Mouse (Mus musculus) adrenal gland, postnatal 14 days (tissue): ENCODE measurements at regions not wholly inside any gene's neighbourhood (a gene's known extent, or its start where the extent isn't known, plus 50 kb on each side); places are given as distances from the start of the nearest gene placed in this dataset.

ENCODE experiments used
- DNase-seq: peaks from one replicate; pipeline ENCODE4 v3.0.0; 2021; ENCODE audit warnings: mixed read lengths

DNA sequence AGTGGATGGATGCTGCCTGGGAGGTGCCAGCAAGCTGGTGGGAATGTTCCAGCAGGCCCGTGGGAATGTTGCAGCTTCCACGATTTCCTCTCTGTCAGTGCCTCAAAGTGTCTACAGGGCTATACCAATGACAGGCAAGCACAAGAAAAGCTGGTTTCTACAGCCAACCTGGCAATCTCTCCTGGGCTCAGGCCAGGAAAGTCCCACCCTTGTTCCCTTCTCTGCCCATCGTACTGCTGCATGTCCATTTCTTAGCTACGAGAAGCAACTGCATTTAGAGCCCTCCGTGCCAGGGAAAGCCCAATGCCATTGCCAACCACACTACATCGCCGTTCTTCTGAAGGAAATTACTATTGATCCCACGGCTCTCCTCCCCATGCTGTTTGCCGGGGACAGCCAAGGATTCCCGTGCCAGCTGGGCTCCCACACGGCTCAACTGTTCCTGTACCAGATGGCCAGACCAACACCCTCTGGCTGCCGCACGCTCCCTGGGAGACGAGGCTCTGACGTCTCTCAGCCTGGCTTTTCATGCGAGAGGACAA lies 359.7 kb downstream of the Bcor start:
- DNase-seq: no peak

DNA sequence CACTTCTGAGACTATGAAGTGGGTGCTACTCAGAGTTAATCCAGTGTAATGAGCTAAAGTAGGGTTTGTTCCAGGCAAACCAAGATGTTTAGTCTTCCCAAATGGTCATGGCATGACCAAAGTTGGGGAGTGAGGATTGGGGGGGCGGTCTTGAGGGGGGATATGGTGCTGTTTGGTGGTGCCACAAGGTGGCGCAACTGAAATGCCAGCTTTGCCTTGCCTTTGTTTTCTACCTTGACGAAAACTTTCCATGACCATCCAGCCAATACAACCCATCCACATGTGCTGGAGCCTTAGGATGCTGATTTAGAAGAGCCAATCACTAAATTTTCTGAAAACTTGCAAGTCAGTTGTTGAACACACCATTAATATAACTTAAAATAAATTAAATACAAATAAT lies 358.9 kb downstream of the Bcor start:
- DNase-seq: peak; percentile 22

DNA sequence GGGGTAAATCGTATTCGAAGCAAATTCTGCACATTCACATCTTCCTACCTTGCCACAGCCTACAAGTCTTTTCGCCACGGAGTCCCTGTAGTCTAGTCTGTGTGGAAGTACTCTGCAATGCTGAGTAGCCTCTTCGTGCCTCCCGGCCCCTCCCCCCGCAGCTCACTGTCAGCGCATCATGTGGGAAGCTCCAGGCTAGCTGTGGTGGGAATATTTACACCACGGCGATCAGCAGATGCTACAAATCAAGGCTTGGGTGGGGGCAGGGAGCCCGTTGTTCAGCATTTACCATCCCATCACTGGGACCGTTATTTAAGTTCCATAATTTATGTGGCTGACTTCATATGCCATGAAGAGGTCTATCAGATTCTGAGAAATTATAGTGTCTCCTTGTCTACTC lies 358.5 kb downstream of the Bcor start:
- no peak for DNase-seq

DNA sequence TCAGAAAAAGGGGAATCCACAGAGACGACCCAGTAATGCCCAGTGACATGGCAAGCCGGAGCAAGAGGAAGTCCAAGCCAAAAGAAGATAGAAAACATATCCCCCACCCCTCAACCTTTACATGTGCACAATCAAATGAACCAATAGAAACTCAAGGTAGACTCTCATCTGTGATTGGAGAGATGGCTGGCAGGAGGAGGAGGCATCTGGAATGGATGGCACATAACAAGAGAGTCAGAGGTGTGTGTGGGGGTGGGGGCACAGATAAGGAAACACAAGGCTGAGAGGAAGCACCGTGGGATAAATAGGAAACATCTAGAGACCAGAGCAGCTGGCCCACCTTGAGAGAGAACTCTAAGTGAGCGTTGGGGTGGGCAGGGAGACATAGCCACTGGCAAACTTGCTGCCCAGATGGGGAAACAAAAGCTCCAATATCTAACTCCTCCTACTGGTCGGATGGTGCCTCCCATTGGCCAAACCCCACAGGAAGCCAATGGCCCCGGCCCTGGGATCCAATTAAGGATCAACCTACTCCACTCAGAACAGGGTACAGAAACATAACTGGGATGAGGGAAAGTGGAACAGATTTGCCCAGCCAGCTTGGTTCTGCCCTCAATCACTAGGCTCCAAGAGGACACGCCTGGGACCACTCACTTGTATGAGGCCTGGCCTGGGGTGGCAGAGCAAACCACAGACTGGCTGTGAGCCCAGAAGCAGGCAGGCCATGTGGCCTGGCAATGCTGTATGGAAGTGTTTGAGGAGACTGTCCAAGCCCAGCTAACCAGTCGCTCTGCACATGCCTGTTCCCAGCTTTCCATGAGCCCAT lies 357.9 kb downstream of the Bcor start:
- DNase-seq: peak; percentile 27

DNA sequence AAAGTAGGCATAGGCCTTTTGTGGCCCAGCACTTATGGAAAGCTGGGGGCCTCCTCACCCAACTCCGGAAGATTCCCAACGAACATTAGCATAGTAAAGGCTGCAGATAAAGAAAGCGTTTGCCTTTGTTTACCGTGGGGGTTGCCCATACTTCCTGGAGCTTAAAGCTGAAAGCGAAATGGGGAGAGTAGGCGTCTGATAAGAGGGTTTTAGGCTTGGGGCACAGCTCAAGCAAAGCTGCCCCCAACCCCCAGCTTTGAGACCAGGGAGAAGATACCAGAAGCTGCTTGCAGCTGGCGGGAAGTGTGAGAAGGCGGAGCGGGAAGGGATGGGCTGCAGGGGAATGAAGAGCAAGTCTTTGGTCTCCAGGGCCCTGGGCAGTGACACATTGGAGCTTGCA lies 356.9 kb downstream of the Bcor start:
- DNase-seq: no peak

DNA sequence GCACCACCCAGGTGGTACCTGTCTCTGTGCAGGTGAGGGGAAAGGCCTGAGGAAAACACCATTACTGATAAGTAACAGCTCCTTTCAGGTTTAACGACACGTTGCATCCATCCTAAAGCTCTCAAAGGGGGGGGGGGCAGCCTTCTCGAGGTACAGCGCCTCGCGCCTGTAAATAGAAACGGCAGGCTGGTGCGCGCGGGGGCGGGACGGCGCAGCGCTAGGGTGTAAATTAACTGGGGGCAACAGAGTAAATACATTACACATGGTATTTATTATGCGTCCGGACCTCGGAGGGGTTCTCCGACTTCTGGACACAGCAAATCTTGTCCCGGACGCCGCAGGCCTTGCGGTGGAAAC lies 353.3 kb downstream of the Bcor start:
- no peak for DNase-seq

DNA sequence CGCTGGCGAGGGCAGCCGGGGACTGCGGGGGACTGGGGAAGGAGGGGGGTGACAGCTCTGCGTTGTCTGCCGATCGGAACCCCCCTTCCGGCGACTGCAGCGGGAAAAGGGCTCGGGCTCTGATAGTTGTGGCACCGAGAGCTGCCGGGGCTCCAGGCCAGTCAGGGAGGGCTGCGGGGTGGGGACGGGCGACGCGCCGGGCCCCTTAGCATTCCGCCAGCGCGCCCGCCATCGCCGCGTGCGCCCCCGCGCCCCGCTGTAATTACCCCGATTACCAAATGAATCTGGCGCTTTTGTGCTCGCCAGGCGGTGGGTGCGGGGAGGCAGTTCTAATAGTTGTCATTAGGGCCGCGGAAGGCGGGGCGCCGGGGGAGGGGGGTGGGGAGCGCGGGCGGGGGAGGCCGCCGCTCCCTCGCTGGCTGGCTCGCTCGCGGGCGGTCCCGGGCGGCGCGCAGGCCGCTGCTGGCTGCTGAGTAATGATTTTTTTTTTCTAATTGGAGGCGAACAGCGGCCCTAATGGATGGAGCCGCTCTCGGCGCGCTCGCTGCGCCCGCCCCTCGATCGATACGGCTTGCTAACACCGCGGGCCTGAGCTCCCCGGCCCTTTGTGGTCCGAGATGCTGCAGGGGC lies 352.8 kb downstream of the Bcor start:
- peak; percentile 39 for DNase-seq

DNA sequence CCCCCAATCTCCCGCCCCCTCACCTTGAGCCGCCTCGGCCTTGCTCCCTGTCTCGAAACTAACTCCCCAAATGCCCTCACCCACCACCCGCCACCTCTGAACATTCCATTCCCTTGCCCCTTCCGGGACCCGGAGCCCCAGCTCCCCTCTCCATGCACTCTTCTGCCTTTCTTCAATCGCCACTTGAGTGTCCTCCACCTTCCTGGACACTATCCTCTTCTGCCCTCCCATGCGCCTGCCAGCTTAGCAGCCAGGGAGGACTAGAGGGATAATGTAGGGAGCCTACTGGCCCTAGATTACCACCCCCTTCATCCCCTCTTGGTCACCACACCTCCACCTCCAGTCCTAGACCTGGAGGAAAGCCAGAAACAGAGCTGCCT lies 352.3 kb downstream of the Bcor start:
- DNase-seq: no peak

DNA sequence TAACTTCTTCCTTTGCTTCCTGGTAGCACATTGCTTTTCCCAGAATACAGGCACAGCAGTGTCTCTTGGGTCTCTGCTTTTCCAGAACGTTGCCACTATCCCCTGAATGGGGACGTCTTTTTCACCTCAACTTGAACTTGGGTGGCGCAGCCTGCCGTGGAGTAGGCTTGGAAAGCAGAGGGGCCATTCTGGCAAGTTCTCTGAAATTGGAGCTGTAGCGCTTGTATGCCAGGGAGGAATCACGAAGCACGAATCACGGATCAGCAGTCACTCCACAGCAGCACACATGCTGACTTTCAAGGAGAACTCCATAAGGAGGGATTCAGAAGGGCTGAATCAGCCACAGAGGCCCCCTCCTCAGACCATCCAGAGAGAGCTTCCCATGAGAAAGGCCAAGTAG lies 351.2 kb downstream of the Bcor start:
- DNase-seq: no peak

DNA sequence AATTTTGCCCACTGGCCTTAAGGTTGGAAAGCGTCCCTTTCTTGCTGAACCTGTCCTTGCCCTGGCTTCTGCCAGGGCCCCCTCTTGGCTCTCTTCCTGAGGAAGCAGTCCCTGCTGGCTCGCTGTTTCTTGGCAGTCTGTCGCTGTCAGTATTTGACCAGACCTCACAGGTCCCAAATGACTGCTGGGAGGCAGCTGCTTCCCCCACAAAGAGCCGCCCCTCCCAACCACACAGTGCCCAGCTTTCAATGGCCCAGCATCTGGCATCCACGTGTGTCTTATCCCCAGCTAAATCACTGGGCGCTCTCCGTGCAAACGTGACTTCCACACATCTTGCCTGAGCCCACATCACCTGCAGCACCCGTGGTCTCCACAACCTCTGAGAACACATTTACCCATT lies 345.3 kb downstream of the Bcor start:
- DNase-seq: no peak

DNA sequence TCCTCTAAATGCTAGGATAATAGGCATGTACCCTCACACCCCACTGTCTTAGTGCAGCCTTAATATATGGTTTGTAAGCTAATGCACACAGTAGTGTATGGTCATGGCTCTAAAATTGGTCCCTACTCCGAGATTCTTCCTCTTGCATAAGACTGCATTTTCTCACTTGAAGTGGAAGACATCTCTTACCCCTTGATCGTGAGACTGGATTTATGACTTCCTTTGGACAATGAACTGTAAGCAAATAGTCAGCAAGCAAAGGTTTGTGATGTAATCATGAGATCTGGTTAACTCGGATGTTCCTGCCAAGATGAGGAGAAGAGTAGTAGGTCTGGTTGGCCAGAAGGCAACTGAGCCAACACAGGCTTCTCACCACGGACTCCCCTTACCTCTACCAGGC lies 344.3 kb downstream of the Bcor start:
- DNase-seq: no peak

DNA sequence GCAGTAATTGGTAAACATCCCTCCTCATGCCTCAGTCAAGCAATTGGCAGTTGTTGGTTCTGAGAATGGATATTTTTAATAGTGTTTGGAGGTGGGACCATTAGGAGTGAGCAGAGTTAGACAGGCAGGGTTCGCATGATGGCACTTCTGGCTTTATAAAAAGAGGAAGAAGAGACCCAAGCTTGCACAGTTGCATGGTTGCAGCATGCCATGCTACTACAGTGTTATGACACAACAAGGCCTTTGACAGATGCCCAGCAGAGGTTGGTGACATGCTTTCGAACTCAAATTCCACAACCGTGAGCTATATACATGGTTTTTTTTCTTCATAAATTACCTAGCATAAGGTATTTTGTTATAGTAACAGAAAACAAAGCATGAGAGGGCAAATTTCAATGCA lies 341.5 kb downstream of the Bcor start:
- DNase-seq: no peak

DNA sequence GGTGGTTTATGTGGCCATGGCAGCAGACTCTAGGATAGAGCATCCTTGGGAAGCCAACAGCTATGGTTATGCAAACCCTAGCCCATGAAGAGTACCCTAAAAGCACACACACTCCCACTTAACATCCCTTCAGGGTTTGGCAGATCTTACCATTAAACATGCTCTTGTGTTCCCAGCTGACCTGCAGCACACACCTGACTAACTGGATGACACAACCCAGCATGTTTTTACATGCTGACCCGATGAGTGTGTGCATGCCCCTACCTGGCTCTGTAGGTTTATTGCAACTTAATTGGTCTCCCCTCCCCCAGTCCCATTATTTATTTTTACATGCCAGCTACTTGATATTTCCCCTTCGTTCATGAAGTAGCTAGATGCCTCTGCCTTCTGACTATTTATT lies 339.0 kb downstream of the Bcor start:
- no peak for DNase-seq

DNA sequence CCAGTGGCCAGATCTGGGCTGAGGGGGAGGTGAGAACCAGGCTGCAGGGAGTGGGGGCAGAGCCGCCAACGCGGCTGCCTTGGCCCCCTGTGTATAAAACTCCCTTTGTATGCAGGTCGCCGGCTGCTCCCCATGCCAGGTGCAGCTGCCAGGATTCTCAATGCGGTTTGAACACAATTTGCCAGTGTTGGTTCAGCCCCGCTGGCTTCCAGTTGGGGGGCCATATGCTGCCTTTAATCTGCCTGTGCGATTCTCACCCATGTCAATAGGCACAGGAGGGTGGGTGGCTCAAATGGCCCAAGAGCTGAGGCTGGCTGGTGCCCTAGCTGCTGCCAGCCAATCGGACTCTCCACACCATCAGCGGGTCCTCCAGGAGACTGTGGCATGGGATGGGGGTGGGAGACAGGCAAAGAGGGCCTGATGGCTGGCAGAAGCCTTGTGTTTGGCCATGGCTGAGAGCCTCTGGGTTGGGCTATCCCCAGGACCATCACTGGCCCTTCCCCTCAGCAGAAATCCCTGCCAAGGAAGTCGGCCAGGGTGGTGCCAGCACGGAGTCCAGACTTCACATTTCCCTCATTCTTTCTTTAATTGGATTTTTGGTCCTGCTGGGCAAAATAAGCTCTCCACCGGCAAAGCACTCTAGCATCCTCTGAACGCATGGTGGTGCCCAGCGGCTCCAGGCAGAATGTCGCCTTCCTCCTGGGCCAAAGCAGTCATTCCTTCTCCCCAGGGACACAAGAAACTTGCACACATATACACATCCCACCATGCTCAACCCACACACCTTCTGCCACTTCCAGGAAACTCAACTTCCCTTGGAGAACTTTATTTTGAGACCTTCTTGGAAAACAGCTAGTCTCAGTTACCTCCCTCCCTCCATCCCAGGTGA lies 338.0 kb downstream of the Bcor start:
- no peak for DNase-seq

DNA sequence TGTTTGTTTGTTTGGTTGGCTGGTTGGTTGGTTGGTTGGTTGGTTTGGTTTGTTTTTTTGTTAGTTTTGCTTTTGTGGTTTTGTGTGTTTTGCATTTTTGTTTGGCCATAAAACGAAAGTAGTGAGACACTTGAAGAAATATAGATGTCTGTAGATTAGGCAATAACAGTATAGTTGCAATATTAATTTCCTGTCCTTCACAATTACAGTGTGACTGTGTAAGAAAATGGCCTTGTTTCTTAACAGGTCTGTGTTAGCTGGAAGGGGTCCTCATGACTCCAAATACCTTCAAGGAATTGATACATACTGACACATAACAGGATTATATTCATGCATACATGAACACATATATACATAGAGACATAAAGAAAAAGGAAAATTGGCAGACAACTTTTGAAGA lies 334.2 kb downstream of the Bcor start:
- DNase-seq: no peak

DNA sequence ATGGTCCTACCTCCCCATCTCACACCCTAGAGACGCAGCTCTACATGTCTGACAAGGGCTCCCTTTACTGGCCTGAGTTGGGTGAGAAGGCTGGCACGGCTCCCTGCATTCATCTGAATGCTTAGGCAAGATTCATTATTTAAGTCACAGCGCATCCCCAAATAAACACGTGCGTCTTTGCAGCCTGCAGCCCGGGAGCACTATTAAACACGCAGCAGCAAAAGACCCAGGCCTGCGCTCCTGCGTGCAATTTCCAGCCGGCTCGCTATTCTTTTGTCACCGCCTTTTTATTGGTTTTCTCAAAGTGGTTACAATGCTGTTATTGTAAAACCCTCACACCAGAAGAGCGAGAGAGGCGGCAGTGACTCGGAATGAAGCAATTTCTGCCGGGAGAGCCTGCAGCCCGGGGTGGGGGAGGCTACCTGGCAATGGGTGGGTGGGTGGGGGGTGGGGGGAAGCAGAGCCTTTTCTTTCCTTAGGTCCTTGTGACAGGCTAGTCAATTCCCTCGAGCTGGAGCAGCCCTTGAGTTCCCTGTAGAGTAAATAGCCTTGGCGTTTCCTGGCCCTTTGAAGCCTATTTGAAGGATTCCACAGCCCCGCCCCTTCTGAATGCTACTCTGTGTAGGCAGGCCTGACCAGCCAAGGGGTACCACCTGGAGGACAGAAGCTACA lies 333.3 kb downstream of the Bcor start:
- no peak for DNase-seq

DNA sequence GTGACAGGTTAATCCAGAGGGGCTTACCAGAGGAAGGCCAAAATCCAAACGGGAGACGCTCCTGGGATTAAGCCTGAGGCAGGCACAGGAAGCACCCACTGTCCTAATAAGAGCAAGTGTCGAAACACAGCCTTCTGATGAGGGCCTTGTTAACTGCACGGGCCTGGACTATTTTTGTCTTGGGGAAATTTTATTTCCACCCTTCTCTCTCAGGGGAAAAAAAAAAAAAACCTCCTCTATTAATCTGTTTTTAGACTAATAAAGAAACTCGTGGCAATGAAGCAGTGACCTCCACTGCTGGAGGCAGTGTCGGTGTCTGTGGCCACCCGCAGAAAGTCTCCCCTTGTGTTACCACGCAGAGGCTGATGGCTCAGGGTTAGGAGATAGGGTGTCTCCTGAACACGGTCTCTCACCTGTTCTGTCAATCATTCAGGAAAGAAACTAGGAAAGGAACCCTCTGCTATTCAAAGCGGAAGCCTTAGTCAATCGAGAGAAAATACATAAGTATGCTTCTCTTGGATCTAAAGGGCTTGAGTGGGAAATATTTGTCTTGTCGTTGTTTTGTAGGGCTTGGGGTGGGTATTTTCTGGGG lies 330.6 kb downstream of the Bcor start:
- no peak for DNase-seq

DNA sequence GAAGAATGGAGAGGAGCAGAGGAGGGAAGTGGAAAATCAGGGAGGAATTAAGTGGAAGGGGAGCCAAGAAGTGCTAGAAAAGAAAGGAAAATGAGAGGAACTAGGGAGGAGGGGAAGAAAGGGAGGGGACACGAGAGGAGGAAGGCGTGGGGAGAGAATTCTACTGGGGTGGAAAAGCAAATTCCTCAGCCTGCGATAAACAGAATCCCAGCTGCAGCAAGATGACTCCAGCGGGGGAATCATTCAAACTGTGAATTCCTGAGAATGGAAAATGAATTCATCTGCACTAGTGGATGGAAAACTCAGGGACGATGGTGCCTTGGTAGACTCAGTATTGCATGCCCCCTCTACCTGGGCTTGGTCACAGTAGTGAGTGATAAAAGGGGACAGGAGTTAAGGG lies 322.6 kb downstream of the Bcor start:
- no peak for DNase-seq

DNA sequence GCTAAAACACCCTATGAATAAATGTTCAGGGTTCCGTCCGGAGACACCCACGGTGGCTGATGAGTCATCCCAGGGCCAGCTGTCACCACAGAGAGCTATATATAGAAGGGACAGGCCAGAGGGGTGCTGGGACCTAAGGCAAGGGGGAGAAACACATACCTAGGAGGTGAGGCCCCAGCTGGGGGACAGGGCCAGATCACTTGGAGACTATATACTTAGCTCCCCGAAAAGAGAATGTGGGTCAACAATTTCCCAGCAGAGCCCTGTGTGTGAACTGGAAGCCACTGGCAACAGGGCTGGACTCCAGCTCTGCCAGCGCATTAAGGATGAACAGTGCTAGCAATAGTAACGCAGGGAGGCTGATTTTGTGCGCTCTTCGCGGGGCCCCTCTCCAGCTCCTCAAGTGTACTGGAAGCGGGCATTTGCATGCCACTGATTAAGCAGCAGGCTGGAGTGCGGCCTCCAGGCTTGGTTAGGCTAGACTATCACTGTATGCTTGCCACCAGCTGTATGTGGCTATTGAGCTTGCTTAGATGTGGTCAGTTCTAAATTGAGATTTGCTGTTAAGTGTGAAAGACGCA lies 320.4 kb downstream of the Bcor start:
- DNase-seq: peak; percentile 51

DNA sequence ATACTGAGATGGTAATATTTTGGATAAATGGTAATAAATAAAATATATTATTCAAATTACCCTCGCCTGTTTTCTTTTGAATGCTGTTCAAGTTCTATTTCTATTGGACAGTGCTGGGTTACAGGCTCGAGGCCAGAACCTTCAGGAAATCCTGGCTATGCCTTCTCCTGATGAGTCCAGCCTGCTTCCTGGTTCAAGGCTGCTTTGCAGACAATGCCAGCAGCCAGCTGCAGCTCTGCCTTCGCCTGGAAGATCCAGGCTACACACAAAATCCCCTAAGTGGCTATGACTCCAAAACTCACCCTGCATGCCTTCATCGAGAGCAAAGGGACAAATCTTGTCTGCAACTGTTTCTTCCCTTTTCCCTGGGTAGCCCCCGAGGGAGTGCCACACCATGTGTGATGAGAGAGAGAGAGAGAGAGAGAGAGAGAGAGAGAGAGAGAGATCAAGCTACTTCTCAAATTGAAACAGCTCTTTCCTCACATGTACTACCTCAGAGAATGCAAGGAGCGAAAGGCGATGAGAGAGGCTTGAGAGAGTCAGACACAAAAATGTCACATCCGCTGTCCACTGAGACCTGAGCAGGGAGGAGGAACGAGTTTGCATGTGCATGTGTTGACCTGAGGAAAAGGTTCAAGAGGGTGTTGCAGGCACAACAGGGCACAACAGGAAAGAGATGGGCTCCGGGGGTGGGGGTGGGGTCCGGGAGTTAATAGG lies 319.7 kb downstream of the Bcor start:
- DNase-seq: peak; percentile 48

DNA sequence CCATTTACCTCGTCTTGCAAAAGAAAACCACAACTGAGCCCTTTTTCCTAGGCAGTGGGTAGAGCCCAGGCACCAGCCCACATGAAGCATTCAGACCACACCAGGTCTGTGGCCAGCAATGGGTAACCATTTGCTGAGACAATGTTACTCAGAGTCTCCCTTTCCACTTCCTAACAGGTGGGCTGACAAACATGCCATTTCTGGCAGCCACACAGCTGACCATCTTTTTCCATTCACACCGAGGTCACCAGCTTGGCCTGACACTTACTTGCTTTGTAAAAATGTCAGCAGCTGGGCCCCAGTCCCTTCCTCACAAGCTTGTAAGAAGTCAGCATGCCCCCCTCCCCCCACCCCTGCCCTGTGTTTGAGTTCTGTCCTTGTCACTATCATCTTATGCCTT lies 314.6 kb downstream of the Bcor start:
- DNase-seq: no peak
